Mouse (Mus musculus) skeletal muscle tissue, postnatal 0 days (tissue): ENCODE data around the gene Gm136. TPM values are rescaled to one million over a fixed set of nuclear protein-coding genes. Genes with fewer than 3 reads are reported as not detected.

Experiments used
- polyA plus RNA-seq: library from polyadenylated mRNA; unstranded; fragments of >200 nt; fragmentation: Nextera tagmentation; extraction: Ambion mirVana; gene quantifications from 2 replicates; pipeline ENCODE4 v1.2.1, GENCODE M21; 2015

Gene Gm136
- polyA plus RNA-seq, result not detected in 2 replicates

GRCm38 (mm10) chr4:34756163-34756562 is at the start of gene Gm136:
TSS of gene Gm136 (minus strand) at chr4:34756263.

GRCm38 (mm10) chr4:34777677-34778527 is 21.8 kb upstream of the Gm136 start, which contains the start of gene Smim8:
TSS of gene Smim8 (minus strand) at chr4:34778423.

GRCm38 (mm10) chr4:34729851-34730341 is 26.2 kb downstream of the Gm136 start, which contains the start of gene Cfap206:
TSS of gene Cfap206 (minus strand) at chr4:34730206.

Other genes with a start within 250 kb of the Gm136 start
- 48.0 and 53.5 TPM in 2 replicates for gene Akirin2, start 205.3 kb downstream of the Gm136 start, polyA plus RNA-seq
- 44.0 and 46.1 TPM in 2 replicates for gene Orc3, start 141.3 kb downstream of the Gm136 start, polyA plus RNA-seq
- gene Rars2, start 141.3 kb downstream of the Gm136 start, polyA plus RNA-seq, result 36.0 and 42.8 TPM in 2 replicates
- 22.4 and 24.7 TPM in 2 replicates for gene Slc35a1, start 68.8 kb downstream of the Gm136 start, polyA plus RNA-seq
- not detected in 2 replicates for gene Cfap206, start 26.1 kb downstream of the Gm136 start, polyA plus RNA-seq
- gene Smim8, start 22.2 kb upstream of the Gm136 start, polyA plus RNA-seq, result 58.9 and 67.2 TPM in 2 replicates
- 5.5 and 6.4 TPM in 2 replicates for gene Zfp292, start 126.7 kb upstream of the Gm136 start, polyA plus RNA-seq
- gene Cga, start 137.5 kb upstream of the Gm136 start, polyA plus RNA-seq, result not detected in 2 replicates